Mouse (Mus musculus) layer of hippocampus, postnatal 14 days (tissue): ENCODE measurements around the gene Golga1. TPM values are rescaled to one million over a fixed set of nuclear protein-coding genes. Genes with fewer than 3 reads are reported as not detected.
A peak's percentile ranks its signal among the peaks of the same experiment; 100 is the strongest.

Experiments used
- DNase-seq, 2 experiments: peaks; one replicate each; pipeline ENCODE4 v3.0.0; 2021 to 2022; ENCODE audit warnings: low spot score in 2 of 2, mixed read lengths in 1 of 2
- total RNA-seq, 2 experiments: library from RNA; stranded (reverse); gene quantifications; 2 replicates each; pipeline ENCODE4 v1.2.3; 2021

Golga1 gene
- total RNA-seq, 2 experiments from 2014 or later: 29.1 to 37.7 TPM

GRCm38 (mm10) chr2:39007865-39008264 is 57.5 kb downstream of the Golga1 start:
- peak; percentile 92 to 94 for DNase-seq

DNA sequence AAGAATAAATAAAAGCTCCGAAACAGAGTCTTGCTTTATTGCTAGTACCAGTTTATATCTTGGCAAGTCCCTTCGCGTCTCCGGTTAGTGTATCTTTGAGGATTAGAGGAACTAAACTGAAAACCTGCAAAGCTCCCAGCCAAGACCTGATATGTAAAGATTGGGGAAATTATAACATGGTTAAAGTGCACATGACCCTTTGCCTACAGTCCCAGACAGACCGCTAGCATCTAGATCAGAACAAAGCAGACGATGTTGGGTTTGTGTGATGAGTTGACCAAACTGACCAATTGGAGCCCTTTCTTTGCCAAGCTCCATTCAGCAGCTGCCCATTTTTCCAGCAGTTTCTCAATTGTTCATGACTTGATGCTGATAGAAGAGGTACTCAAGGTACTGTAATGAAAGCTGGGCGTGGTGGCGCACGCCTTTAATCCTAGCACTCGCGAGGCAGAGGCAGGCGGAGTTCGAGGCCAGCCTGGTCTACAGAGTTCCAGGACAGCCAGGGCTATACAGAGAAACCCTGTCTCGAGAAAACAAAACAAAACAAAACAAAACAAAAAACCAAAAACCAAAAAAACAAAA is 59.1 kb downstream of the Golga1 start:
- DNase-seq: no peak

DNA sequence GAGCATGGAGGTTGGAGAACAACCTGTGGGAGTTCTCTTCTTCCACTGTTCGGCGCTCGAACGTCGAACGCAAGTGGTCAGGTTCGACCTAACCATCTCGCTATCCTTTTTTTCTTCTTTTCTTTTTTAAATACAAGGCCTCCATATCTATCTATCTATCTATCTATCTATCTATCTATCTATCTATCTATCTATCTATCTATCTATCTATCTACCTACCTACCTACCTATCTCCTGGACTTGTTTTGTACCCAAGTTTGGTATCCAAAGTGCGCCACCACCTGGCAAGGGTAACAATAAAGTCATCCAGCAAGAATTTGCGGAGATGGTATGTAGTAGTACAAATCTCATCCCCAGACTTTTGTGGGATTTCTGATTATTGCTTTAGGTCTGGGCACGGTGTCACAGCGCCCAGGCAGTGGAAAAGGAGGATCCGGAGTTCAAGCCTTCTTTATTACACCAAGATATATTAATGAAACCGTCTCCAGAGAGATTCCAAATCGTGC is 59.7 kb downstream of the Golga1 start, which contains the start of gene Rpl35:
Gene Rpl35, minus strand, starts transcription at position 51 of the 506 bp plus-strand sequence.
- DNase-seq: no peak

GRCm38 (mm10) chr2:39004880-39005435 is 60.4 kb downstream of the Golga1 start, which contains the start of gene Arpc5l:
Arpc5l (plus strand) TSS chr2:39005348.
- peak; percentile 87 to 93 for DNase-seq

- DNase-seq: no peak
These were observed 61.0 kb downstream of the Golga1 start for GRCm38 (mm10) chr2:39004372-39004771.

DNA sequence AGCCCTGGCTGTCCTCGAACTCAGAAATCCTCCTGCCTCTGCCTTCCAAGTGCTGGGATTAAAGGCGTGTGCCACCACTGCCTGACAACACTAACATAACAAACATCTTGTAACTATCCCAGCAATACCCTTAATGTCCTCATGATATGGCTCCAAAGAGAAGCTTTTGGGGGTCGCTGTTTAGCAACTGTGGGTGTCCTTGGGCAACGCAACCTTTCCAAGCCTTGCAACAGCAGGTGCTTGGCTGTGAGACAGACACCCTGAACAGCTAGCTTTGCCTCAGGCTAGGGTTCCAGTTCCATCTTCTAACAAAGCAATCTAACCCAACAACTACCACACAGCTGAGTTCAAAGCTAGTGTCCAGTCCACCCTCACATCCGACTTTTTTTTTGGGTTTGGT is 61.8 kb downstream of the Golga1 start:
- no peak for DNase-seq

DNA sequence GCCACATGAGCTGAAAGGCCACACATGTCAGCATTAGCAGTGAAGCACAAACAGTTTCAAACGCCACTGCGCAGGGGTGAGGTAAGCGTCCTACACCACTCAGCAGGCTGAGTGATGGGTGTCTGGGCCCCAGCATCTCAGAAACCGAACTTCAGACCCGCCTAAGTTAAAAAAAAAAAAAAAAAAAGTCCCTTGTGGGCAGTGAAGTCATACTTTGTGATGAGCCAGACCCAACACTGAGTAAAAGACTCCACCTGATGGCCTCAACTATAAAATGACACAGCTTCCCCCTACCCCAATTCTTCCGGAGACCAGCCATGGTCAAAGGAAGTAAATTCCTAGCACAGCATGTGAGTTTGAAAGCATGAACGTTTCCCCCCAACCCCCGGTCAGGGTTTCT is 62.2 kb downstream of the Golga1 start:
- no peak for DNase-seq

DNA sequence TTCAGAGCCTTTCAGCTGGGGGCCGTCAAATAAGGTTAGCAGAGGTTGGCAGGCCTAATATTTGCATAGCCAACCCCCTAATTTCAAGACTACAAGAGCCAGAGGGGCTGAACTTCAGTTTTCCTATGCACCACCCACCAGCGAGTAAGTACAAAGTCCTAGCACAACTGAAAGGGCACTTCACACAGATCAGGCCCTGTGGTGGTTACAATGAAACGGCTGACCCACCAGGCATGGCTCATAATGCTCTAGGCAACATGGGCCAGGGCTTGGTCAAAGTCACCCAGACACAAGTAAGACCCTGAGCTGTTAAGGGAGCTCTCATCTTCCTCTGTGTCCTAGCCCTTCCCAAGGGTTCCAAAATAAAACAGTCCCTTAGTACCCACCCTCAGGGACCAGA is 63.5 kb downstream of the Golga1 start:
- no peak for DNase-seq

DNA sequence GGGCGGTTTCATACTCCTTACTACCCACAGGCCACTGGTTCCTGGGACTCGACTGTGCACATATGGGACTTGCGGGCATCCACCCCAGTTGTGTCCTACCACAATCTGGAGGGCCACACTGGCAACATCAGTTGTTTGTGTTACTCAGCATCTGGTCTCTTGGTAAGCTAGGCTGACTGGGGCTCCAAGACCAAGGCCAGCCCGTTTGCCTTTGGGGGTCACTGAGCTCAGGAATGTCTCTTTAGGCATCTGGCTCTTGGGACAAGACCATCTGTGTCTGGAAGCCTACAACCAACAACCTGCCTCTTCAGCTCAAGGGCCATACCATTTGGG is 64.8 kb downstream of the Golga1 start:
- no peak for DNase-seq

- no peak for DNase-seq
These were observed 65.3 kb downstream of the Golga1 start for GRCm38 (mm10) chr2:38999910-39000586.

DNA sequence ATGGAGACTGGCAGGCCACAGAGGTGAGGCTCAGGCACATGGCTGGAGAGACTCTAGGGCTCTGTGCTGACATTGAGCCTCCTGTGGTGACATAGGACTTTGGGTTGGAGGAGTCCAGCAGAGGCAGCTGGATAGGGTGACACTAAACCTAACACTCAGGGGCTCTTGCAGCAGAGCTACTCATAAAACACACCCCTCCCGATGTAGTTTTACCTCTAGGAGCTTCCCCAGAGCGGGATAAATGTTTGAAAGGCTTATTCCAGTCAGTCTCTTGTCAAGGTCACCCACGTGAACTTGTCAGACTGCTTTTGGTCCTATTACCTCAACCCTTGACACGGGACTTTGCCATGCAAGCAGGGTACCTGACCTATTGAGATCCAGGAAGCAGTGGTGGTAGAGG is 66.0 kb downstream of the Golga1 start:
- no peak for DNase-seq

- peak; percentile 91 to 92 for DNase-seq
These were observed 67.7 kb downstream of the Golga1 start, which contains the start of gene Wdr38 for GRCm38 (mm10) chr2:38997386-38998374. Wdr38 (plus strand) TSS chr2:38997476.

GRCm38 (mm10) chr2:38992452-38992851 is 72.9 kb downstream of the Golga1 start:
- DNase-seq: no peak

GRCm38 (mm10) chr2:38992004-38992403 is 73.3 kb downstream of the Golga1 start:
- DNase-seq: no peak

GRCm38 (mm10) chr2:38988929-38989328 is 76.4 kb downstream of the Golga1 start:
- DNase-seq: no peak

GRCm38 (mm10) chr2:38987803-38988510 is 77.4 kb downstream of the Golga1 start:
- no peak for DNase-seq

DNA sequence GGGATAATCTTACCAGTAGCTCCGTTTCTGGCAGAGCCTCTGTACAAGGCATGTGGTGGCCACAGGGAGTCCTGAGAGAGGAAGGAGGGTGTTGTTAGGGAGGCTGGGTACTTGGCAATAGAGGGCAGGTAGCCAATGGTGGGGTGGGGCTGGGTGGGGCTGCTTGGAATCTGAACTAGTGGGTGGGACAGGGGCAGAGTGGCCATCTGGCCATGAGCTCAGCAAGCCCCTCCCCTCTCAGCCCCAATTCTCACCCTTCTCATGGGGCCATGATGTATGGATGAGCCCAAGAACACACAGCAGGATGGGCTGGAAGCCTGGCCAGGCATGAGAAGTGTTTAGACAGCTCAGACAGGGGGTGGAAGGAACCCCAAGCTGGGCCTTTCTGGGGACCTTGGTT is 78.0 kb downstream of the Golga1 start:
- no peak for DNase-seq

- DNase-seq: no peak
These were observed 78.8 kb downstream of the Golga1 start for GRCm38 (mm10) chr2:38986580-38986979.

GRCm38 (mm10) chr2:38983456-38983855 is 81.9 kb downstream of the Golga1 start:
- DNase-seq: no peak

GRCm38 (mm10) chr2:38977837-38978236 is 87.5 kb downstream of the Golga1 start:
- DNase-seq: no peak
